Mouse (Mus musculus): ENCODE results near the gene Serpinf1. TPM values are rescaled to one million over a fixed set of nuclear protein-coding genes. Genes with fewer than 3 reads are reported as not detected.
A peak's percentile ranks its signal among the peaks of the same experiment; 100 is the strongest.
"Not testable (repeated sequence)": the region's sequence is repeated elsewhere in the genome, so short reads cannot be mapped to it uniquely, and the experiment has no call there.

Serpinf1 gene
- polyA plus RNA-seq, 1 experiment from 2014 or later = 42.6 TPM

GRCm38 (mm10) chr11:75461743-75462252 is 39.3 kb upstream of the Serpinf1 start:
- peak overlapping the region; percentile 75 for H3K27ac ChIP-seq (replicated peaks)
- peak overlapping the region; percentile 69 for H3K9ac ChIP-seq
- H3K4me1 ChIP-seq (replicated peaks) = peaks cover 24% of the 10 kb centered on the region
- no peak for ATAC-seq (ENCODE audit: low FRiP score, low read depth)
- H3K4me3 ChIP-seq = peak overlapping the region; percentile 80
- H3K36me3 ChIP-seq = peaks cover 21% of the 10 kb centered on the region
- H3K27me3 ChIP-seq = no peaks in the 10 kb centered on the region
- H3K4me2 ChIP-seq = peak overlapping the region; percentile 94
- no peaks in the 10 kb centered on the region for H3K9me3 ChIP-seq
- under 1% methylated on average over 30 of the region's 30 CpGs for WGBS

- H3K36me3 ChIP-seq = peaks cover 18% of the 10 kb centered on the region
- H3K4me2 ChIP-seq = peak within 1 kb of the TSS; percentile 94
- no peaks in the 10 kb centered on the region for H3K9me3 ChIP-seq
- peaks cover 24% of the 10 kb centered on the region for H3K4me1 ChIP-seq (replicated peaks)
- peak within 1 kb of the TSS; percentile 80 for H3K4me3 ChIP-seq
- no peaks in the 10 kb centered on the region for H3K27me3 ChIP-seq
- under 1% methylated on average over 46 of the region's 46 CpGs for WGBS
- H3K9ac ChIP-seq = peak within 1 kb of the TSS; percentile 69
- peak within 1 kb of the TSS; percentile 78 for H3K27ac ChIP-seq (replicated peaks)
- peak; percentile 97 for ATAC-seq (ENCODE audit: low FRiP score, low read depth)
Observed at GRCm38 (mm10) chr11:75460844-75461742, 38.6 kb upstream of the Serpinf1 start, which contains the start of gene Tlcd2. Gene Tlcd2 (plus strand): TSS chr11:75461715.

- Histone ChIP-seq H3K4me1 (replicated peaks) (peaks cover 24% of the 10 kb centered on the region), H3K4me2 (peak overlapping the region; percentile 94), H3K36me3 (peaks cover 9% of the 10 kb centered on the region), H3K4me3 (peak overlapping the region; percentile 80), H3K27ac (replicated peaks) (peak overlapping the region; percentile 78), H3K9ac (peak overlapping the region; percentile 17), H3K9me3 (no peaks in the 10 kb centered on the region), H3K27me3 (no peaks in the 10 kb centered on the region)
- 3% methylated on average over 19 of the region's 19 CpGs for WGBS
- ATAC-seq (ENCODE audit: low FRiP score, low read depth) = 0 out of 2 replicates have a peak, but pooled peaks have one; percentile 5
Observed at GRCm38 (mm10) chr11:75460103-75460843, 37.8 kb upstream of the Serpinf1 start.

GRCm38 (mm10) chr11:75459751-75460102 is 37.2 kb upstream of the Serpinf1 start:
- Histone ChIP-seq H3K9ac (no peak overlapping the region), H3K4me3 (peak overlapping the region; percentile 80; the same call in 1 of the 2 replicates), H3K4me2 (peak overlapping the region; percentile 94), H3K27me3 (no peaks in the 10 kb centered on the region), H3K27ac (replicated peaks) (peak overlapping the region; percentile 78), H3K36me3 (peaks cover 4% of the 10 kb centered on the region; the same call in 1 of the 2 replicates), H3K4me1 (replicated peaks) (peaks cover 29% of the 10 kb centered on the region), H3K9me3 (no peaks in the 10 kb centered on the region)
- 33% methylated on average over 5 of the region's 5 CpGs for WGBS
- ATAC-seq (ENCODE audit: low FRiP score, low read depth) = no peak

GRCm38 (mm10) chr11:75459141-75459711 is 36.7 kb upstream of the Serpinf1 start:
- WGBS = 84% methylated on average over 5 of the region's 5 CpGs
- no peaks in the 10 kb centered on the region for H3K27me3 ChIP-seq
- H3K9ac ChIP-seq = no peak overlapping the region
- H3K36me3 ChIP-seq = no peaks in the 10 kb centered on the region
- H3K4me2 ChIP-seq = no peak overlapping the region; the same call in 1 of the 2 replicates
- no peaks in the 10 kb centered on the region for H3K9me3 ChIP-seq
- no peak overlapping the region; the same call in 1 of the 2 replicates for H3K27ac ChIP-seq (replicated peaks)
- no peak overlapping the region for H3K4me3 ChIP-seq
- no peak for ATAC-seq (ENCODE audit: low FRiP score, low read depth)
- H3K4me1 ChIP-seq (replicated peaks) = peaks cover 30% of the 10 kb centered on the region

- H3K9ac ChIP-seq = no peak overlapping the region
- 79% methylated on average over 8 of the region's 8 CpGs for WGBS
- H3K9me3 ChIP-seq = no peaks in the 10 kb centered on the region
Observed at GRCm38 (mm10) chr11:75458628-75459041, 36.1 kb upstream of the Serpinf1 start.

GRCm38 (mm10) chr11:75458169-75458568 is 35.7 kb upstream of the Serpinf1 start:
- Histone ChIP-seq H3K9me3 (no peaks in the 10 kb centered on the region), H3K4me1 (replicated peaks) (peaks cover 39% of the 10 kb centered on the region), H3K4me3 (no peak overlapping the region), H3K27ac (replicated peaks) (no peak overlapping the region), H3K9ac (no peak overlapping the region), H3K27me3 (no peaks in the 10 kb centered on the region), H3K36me3 (no peaks in the 10 kb centered on the region), H3K4me2 (no peak overlapping the region)
- ATAC-seq (ENCODE audit: low FRiP score, low read depth) = no peak
- WGBS = 24% methylated on average over 3 of the region's 3 CpGs

More at GRCm38 (mm10) chr11:75458628-75459041, 36.1 kb upstream of the Serpinf1 start:
- H3K27me3 ChIP-seq = no peaks in the 10 kb centered on the region
- no peak overlapping the region for H3K27ac ChIP-seq (replicated peaks)
- ATAC-seq (ENCODE audit: low FRiP score, low read depth) = no peak
- no peaks in the 10 kb centered on the region for H3K36me3 ChIP-seq
- no peak overlapping the region for H3K4me3 ChIP-seq
- no peak overlapping the region for H3K4me2 ChIP-seq
- H3K4me1 ChIP-seq (replicated peaks) = peaks cover 36% of the 10 kb centered on the region

- Histone ChIP-seq H3K9ac (no peak overlapping the region), H3K36me3 (no peaks in the 10 kb centered on the region; the same call in 1 of the 2 replicates), H3K4me1 (replicated peaks) (peaks cover 30% of the 10 kb centered on the region), H3K27me3 (no peaks in the 10 kb centered on the region), H3K9me3 (no peaks in the 10 kb centered on the region), H3K27ac (replicated peaks) (no peak overlapping the region), H3K4me3 (no peak overlapping the region), H3K4me2 (no peak overlapping the region)
- ATAC-seq (ENCODE audit: low FRiP score, low read depth) = no peak
- 90% methylated on average over 7 of the region's 7 CpGs for WGBS
Observed at GRCm38 (mm10) chr11:75456440-75456871, 34.0 kb upstream of the Serpinf1 start.

- peaks cover 33% of the 10 kb centered on the region for H3K4me1 ChIP-seq (replicated peaks)
- not testable (repeated sequence) for H3K27ac ChIP-seq (replicated peaks); H3K4me2 ChIP-seq; H3K9me3 ChIP-seq; ATAC-seq (ENCODE audit: low FRiP score, low read depth); H3K4me3 ChIP-seq; H3K27me3 ChIP-seq; H3K36me3 ChIP-seq; H3K9ac ChIP-seq
- 88% methylated on average over 2 of the region's 2 CpGs for WGBS
Observed at GRCm38 (mm10) chr11:75455971-75456370, 33.5 kb upstream of the Serpinf1 start.

- H3K27ac ChIP-seq (replicated peaks) = peak overlapping the region; percentile 67
- H3K4me1 ChIP-seq (replicated peaks) = peaks cover 36% of the 10 kb centered on the region
- ATAC-seq (ENCODE audit: low FRiP score, low read depth) = no peak
- 77% methylated on average over 10 of the region's 10 CpGs for WGBS
- peak overlapping the region; percentile 80 for H3K4me3 ChIP-seq
- H3K4me2 ChIP-seq = peak overlapping the region; percentile 100
- H3K9me3 ChIP-seq = no peaks in the 10 kb centered on the region
- H3K9ac ChIP-seq = peak overlapping the region; percentile 72
- no peaks in the 10 kb centered on the region for H3K27me3 ChIP-seq
- peaks cover 2% of the 10 kb centered on the region; the same call in 1 of the 2 replicates for H3K36me3 ChIP-seq
Observed at GRCm38 (mm10) chr11:75455041-75455736, 32.7 kb upstream of the Serpinf1 start.

Measured in hindbrain, embryonic 15.5 days (tissue).